Comparison of ENCODE assay signal across 8 mouse cellular contexts in the genomic region with DNA sequence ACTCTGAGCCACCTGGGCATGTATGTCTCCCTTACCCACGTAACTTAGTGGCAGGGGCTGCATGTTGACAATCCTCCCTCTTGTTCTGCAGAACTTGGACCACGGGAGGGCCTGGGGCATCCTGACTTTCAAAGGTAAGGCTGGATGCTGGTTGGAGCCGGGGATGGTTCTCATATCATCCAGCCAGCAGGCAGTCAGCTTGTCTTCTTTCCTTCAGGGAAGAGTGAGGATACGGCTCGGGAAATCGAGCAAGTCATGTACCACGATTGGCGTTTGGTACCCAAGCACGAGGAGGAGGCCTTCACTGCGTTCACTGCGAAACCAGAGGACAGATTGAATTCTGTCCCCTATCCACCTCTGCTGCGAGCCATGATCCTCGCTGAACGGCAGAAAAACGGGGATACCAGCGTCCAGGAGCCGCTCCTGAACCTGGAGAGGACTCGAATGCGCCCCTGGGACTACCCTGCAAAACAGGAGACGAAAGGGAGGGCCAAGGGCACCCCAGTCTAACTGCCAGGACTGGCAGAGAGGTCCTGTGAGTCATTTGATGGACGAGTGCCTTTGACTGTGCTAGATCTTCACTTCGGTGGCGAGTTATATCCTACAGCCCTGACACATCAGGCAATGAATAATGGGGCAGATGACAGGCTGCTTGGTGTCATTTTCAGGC. TPM values are rescaled to one million over a fixed set of nuclear protein-coding genes. Genes with fewer than 3 reads are reported as not detected.
DNase-seq lines count a peak whose midpoint lies in the region; ATAC-seq and TF ChIP-seq lines count a peak whose summit lies in the region.

No protein-coding gene starts in this region.

- peak overlapping the region; percentile 98 for H3K4me2 ChIP-seq in forebrain, embryonic 12.5 days
- peak overlapping the region; percentile 96 for H3K4me2 ChIP-seq in liver, embryonic 16.5 days (ENCODE audit: low read depth, low read length)

- ATAC-seq in forebrain, embryonic 12.5 days (ENCODE audit: low FRiP score): no peak
- ATAC-seq in liver, embryonic 16.5 days (ENCODE audit: low read depth): no peak

- peaks cover 38% of the 10 kb centered on the region for H3K4me1 ChIP-seq in forebrain, embryonic 12.5 days
- H3K4me1 ChIP-seq in liver, embryonic 16.5 days (ENCODE audit: control insufficient read depth, low read depth, low read length): peaks cover 36% of the 10 kb centered on the region

- TF ChIP-seq CTCF in layer of hippocampus, adult 2 months (conservative IDR thresholded peaks at IDR 0.05): no peak

- WGBS in forebrain, embryonic 12.5 days: 15% methylated on average over 23 of the region's 23 CpGs
- WGBS in liver, embryonic 16.5 days (ENCODE audit: insufficient replicate concordance): 6% methylated on average over 23 of the region's 23 CpGs

- peak overlapping the region; percentile 91 for H3K9ac ChIP-seq in forebrain, embryonic 12.5 days
- H3K9ac ChIP-seq in liver, embryonic 16.5 days (ENCODE audit: low read depth, low read length): peak overlapping the region; percentile 93

- H3K27me3 ChIP-seq in forebrain, embryonic 12.5 days: no peaks in the 10 kb centered on the region
- no peaks in the 10 kb centered on the region for H3K27me3 ChIP-seq in liver, embryonic 16.5 days (ENCODE audit: control insufficient read depth, insufficient read depth, low read depth, low read length)

- no peak for DNase-seq in layer of hippocampus, adult 2 months (ENCODE audit: low spot score in 2 of 2)
- DNase-seq in layer of hippocampus, postnatal 25 days (ENCODE audit: extremely low spot score in 1 of 2, low spot score in 1 of 2): no peak
- peak; percentile 81 for DNase-seq in adrenal gland, adult 8-10 months
- DNase-seq in layer of hippocampus, postnatal 36 days: no peak
- no peak for DNase-seq in yolk sac, embryonic 10.5 days (ENCODE audit: low spot score)
- DNase-seq in urinary bladder, adult 2 months (ENCODE audit: low spot score): no peak

- H3K36me3 ChIP-seq in forebrain, embryonic 12.5 days (replicated peaks): peaks cover 65% of the 10 kb centered on the region
- peaks cover 50% of the 10 kb centered on the region for H3K36me3 ChIP-seq in liver, embryonic 16.5 days (ENCODE audit: control insufficient read depth, insufficient read depth)

- H3K9me3 ChIP-seq in forebrain, embryonic 12.5 days: no peaks in the 10 kb centered on the region
- H3K9me3 ChIP-seq in liver, embryonic 16.5 days (replicated peaks; ENCODE audit: control insufficient read depth, low read length): no peaks in the 10 kb centered on the region

- peak overlapping the region; percentile 96 for H3K4me3 ChIP-seq in layer of hippocampus, adult 2 months
- H3K4me3 ChIP-seq in forebrain, embryonic 12.5 days (replicated peaks): peak overlapping the region; percentile 89
- peak overlapping the region; percentile 96 for H3K4me3 ChIP-seq in liver, embryonic 16.5 days (ENCODE audit: low read depth, low read length)

- peak overlapping the region; percentile 94 for H3K27ac ChIP-seq in layer of hippocampus, adult 2 months
- peak overlapping the region; percentile 81 for H3K27ac ChIP-seq in forebrain, embryonic 12.5 days
- peak overlapping the region; percentile 87 for H3K27ac ChIP-seq in liver, embryonic 16.5 days (ENCODE audit: low read length)

RNA-seq across cellular contexts. Expression of gene Nme3, which starts 0.6 kb away (rescaled TPM):
- total RNA-seq in layer of hippocampus, adult 2 months (2021): 10 to 100 TPM; 60.1 to 63.7 TPM
- total RNA-seq in layer of hippocampus, postnatal 25 days (2021): 10 to 100 TPM; 54.8 to 61.5 TPM
- 100 to 1,000 TPM in 2 of 4 experiments, 10 to 100 TPM in 2; 73.5 to 148 (median 104) TPM for total RNA-seq in adrenal gland, adult 8-10 months (2022)
- 54.9 and 63.0 TPM in 2 replicates for polyA plus RNA-seq in forebrain, embryonic 12.5 days (2016; fragmentation: Nextera tagmentation; extraction: Ambion mirVana)
- polyA plus RNA-seq in liver, embryonic 16.5 days (2015; fragmentation: Nextera tagmentation; extraction: Ambion mirVana): 46.7 and 54.0 TPM in 2 replicates
- 10 to 100 TPM; 60.0 to 67.5 TPM for total RNA-seq in layer of hippocampus, postnatal 36 days (2021)
- polyA plus RNA-seq in urinary bladder, adult 2 months (2012; rRNA removed): 64.2 and 64.4 TPM in 2 replicates

RNA-seq across cellular contexts. Expression of gene Mrps34, which starts 0.8 kb away (rescaled TPM):
- 10 to 100 TPM; 80.4 to 85.1 TPM for total RNA-seq in layer of hippocampus, adult 2 months (2021)
- total RNA-seq in layer of hippocampus, postnatal 25 days (2021): 10 to 100 TPM; 74.3 to 78.9 TPM
- 100 to 1,000 TPM; 120 to 201 (median 138) TPM for total RNA-seq in adrenal gland, adult 8-10 months (2022)
- 86.0 and 91.1 TPM in 2 replicates for polyA plus RNA-seq in forebrain, embryonic 12.5 days (2016; fragmentation: Nextera tagmentation; extraction: Ambion mirVana)
- 48.9 and 50.7 TPM in 2 replicates for polyA plus RNA-seq in liver, embryonic 16.5 days (2015; fragmentation: Nextera tagmentation; extraction: Ambion mirVana)
- total RNA-seq in layer of hippocampus, postnatal 36 days (2021): 10 to 100 TPM; 75.3 to 75.9 TPM
- polyA plus RNA-seq in urinary bladder, adult 2 months (2012; rRNA removed): 75.8 and 85.5 TPM in 2 replicates

RNA-seq across cellular contexts. Expression of gene Eme2, which starts 0.8 kb away (rescaled TPM):
- 10 to 100 TPM; 66.9 to 72.7 TPM for total RNA-seq in layer of hippocampus, adult 2 months (2021)
- total RNA-seq in layer of hippocampus, postnatal 25 days (2021): 10 to 100 TPM; 54.0 to 69.1 TPM
- 10 to 100 TPM; 43.6 to 80.7 (median 66.3) TPM for total RNA-seq in adrenal gland, adult 8-10 months (2022)
- polyA plus RNA-seq in forebrain, embryonic 12.5 days (2016; fragmentation: Nextera tagmentation; extraction: Ambion mirVana): 42.7 and 44.6 TPM in 2 replicates
- polyA plus RNA-seq in liver, embryonic 16.5 days (2015; fragmentation: Nextera tagmentation; extraction: Ambion mirVana): 12.1 and 12.2 TPM in 2 replicates
- total RNA-seq in layer of hippocampus, postnatal 36 days (2021): 10 to 100 TPM; 57.5 to 70.4 TPM
- polyA plus RNA-seq in urinary bladder, adult 2 months (2012; rRNA removed): 34.7 and 40.0 TPM in 2 replicates

RNA-seq across cellular contexts. Expression of gene Spsb3, which starts 9.3 kb away (rescaled TPM):
- total RNA-seq in layer of hippocampus, adult 2 months (2021): 10 to 100 TPM; 43.6 to 45.0 TPM
- 10 to 100 TPM; 41.5 to 48.9 TPM for total RNA-seq in layer of hippocampus, postnatal 25 days (2021)
- total RNA-seq in adrenal gland, adult 8-10 months (2022): 10 to 100 TPM; 31.5 to 34.0 (median 33.7) TPM
- 47.3 and 50.7 TPM in 2 replicates for polyA plus RNA-seq in forebrain, embryonic 12.5 days (2016; fragmentation: Nextera tagmentation; extraction: Ambion mirVana)
- 38.9 and 40.3 TPM in 2 replicates for polyA plus RNA-seq in liver, embryonic 16.5 days (2015; fragmentation: Nextera tagmentation; extraction: Ambion mirVana)
- total RNA-seq in layer of hippocampus, postnatal 36 days (2021): 10 to 100 TPM; 39.2 to 42.8 TPM
- polyA plus RNA-seq in urinary bladder, adult 2 months (2012; rRNA removed): 30.2 and 34.8 TPM in 2 replicates

RNA-seq across cellular contexts. Expression of gene Nubp2, which starts 9.6 kb away (rescaled TPM):
- 10 to 100 TPM; 34.3 to 35.8 TPM for total RNA-seq in layer of hippocampus, adult 2 months (2021)
- 10 to 100 TPM; 33.5 to 38.1 TPM for total RNA-seq in layer of hippocampus, postnatal 25 days (2021)
- 10 to 100 TPM; 58.9 to 66.0 (median 61.5) TPM for total RNA-seq in adrenal gland, adult 8-10 months (2022)
- 62.9 and 64.4 TPM in 2 replicates for polyA plus RNA-seq in forebrain, embryonic 12.5 days (2016; fragmentation: Nextera tagmentation; extraction: Ambion mirVana)
- polyA plus RNA-seq in liver, embryonic 16.5 days (2015; fragmentation: Nextera tagmentation; extraction: Ambion mirVana): 53.2 and 55.5 TPM in 2 replicates
- total RNA-seq in layer of hippocampus, postnatal 36 days (2021): 10 to 100 TPM; 33.2 to 37.1 TPM
- polyA plus RNA-seq in urinary bladder, adult 2 months (2012; rRNA removed): 17.6 and 22.4 TPM in 2 replicates
